Mouse (Mus musculus) olfactory bulb, adult 2 months (tissue): ENCODE results near the gene 4930486L24Rik. TPM values are rescaled to one million over a fixed set of nuclear protein-coding genes. Genes with fewer than 3 reads are reported as not detected.
"Not testable (repeated sequence)": the region's sequence is repeated elsewhere in the genome, so short reads cannot be mapped to it uniquely, and the experiment has no call there.

Source experiments
- H3K27ac ChIP-seq: fragments of 200-500 bp; 2 replicates; pipeline ENCODE4 v1.5.1; 2012; ENCODE audit warnings: low read depth, low read length; ENCODE audit not compliant: insufficient read depth
- H3K4me1 ChIP-seq: fragments of 200-500 bp; 2 replicates; pipeline ENCODE4 v1.6.1; 2012; ENCODE audit warnings: low read length; ENCODE audit not compliant: control insufficient read depth, insufficient read depth
- H3K4me3 ChIP-seq: fragments of 200-500 bp; 2 replicates; pipeline ENCODE4 v1.5.1; 2012; ENCODE audit warnings: mild to moderate bottlenecking, low read depth, low read length, moderate library complexity; ENCODE audit not compliant: insufficient read depth
- CTCF ChIP-seq: fragments of 200-500 bp; IDR thresholded peaks from 2 replicates; pipeline ENCODE4 v1.5.1; 2012; ENCODE audit warnings: low read depth, mild to moderate bottlenecking, low read length, moderate library complexity; ENCODE audit not compliant: insufficient read depth
- POLR2A ChIP-seq: fragments of 200-500 bp; IDR thresholded peaks from 2 replicates; pipeline ENCODE4 v1.6.1; 2012; ENCODE audit warnings: mild to moderate bottlenecking, low read depth, low read length, moderate library complexity; ENCODE audit not compliant: insufficient read depth
- WGBS: fragments of 180-500 bp; shearing (Covaris S2); methylation state at CpG from one replicate; pipeline ENCODE4 v1.1.7; 2018; 5-methylcytosine and 5-hydroxymethylcytosine counted together
- polyA plus RNA-seq: library from polyadenylated mRNA; stranded (reverse); fragments of >200 nt; gene quantifications from 2 replicates; pipeline ENCODE4 v1.2.4, GENCODE M21; 2012; ENCODE audit warnings: low replicate concordance; ENCODE audit not compliant: missing spikeins, insufficient read depth, insufficient read length

Gene 4930486L24Rik
- not detected in 2 replicates for polyA plus RNA-seq

GRCm38 (mm10) chr13:60864281-60864680 lies at the start of gene 4930486L24Rik:
4930486L24Rik (minus strand) TSS chr13:60864475.
- Histone ChIP-seq H3K27ac (no peak within 1 kb of the TSS), H3K4me1 (no peaks in the 10 kb centered on the region), H3K4me3 (no peak within 1 kb of the TSS)
- TF ChIP-seq POLR2A (no peak), CTCF (no peak)
- WGBS: 68% methylated on average over 1 of the region's 1 CpGs

GRCm38 (mm10) chr13:60904780-60905179 lies 40.5 kb upstream of the 4930486L24Rik start, which contains the start of gene Tpbpb:
Tpbpb (minus strand) TSS chr13:60904880.
- not testable (repeated sequence) for H3K4me1 ChIP-seq, H3K27ac ChIP-seq, H3K4me3 ChIP-seq
- 88% methylated on average over 2 of the region's 2 CpGs for WGBS

GRCm38 (mm10) chr13:60897328-60897727 lies 33.1 kb upstream of the 4930486L24Rik start, which contains the start of gene Ctla2b:
Ctla2b (minus strand) TSS chr13:60897447.
- no peaks in the 10 kb centered on the region for H3K4me1 ChIP-seq
- TF ChIP-seq CTCF (no peak), POLR2A (no peak)
- no peak within 1 kb of the TSS for H3K4me3 ChIP-seq
- H3K27ac ChIP-seq: no peak within 1 kb of the TSS
- 86% methylated on average over 3 of the region's 3 CpGs for WGBS

GRCm38 (mm10) chr13:60896794-60897193 lies 32.5 kb upstream of the 4930486L24Rik start, which contains the start of gene Gm49392:
Gm49392 (minus strand) TSS chr13:60896894.
- not testable (repeated sequence) for H3K4me1 ChIP-seq, H3K4me3 ChIP-seq, H3K27ac ChIP-seq
- 82% methylated on average over 8 of the region's 8 CpGs for WGBS

- Histone ChIP-seq H3K4me1 (no peaks in the 10 kb centered on the region), H3K27ac (no peak overlapping the region), H3K4me3 (no peak overlapping the region)
- no peak for TF ChIP-seq CTCF
- TF ChIP-seq POLR2A: no peak
Observed at GRCm38 (mm10) chr13:60895406-60896160, 31.3 kb upstream of the 4930486L24Rik start.

- no peak overlapping the region for H3K4me3 ChIP-seq
- no peaks in the 10 kb centered on the region for H3K4me1 ChIP-seq
- H3K27ac ChIP-seq: no peak overlapping the region
- 92% methylated on average over 1 of the region's 1 CpGs for WGBS
- TF ChIP-seq POLR2A (no peak), CTCF (no peak)
Observed at GRCm38 (mm10) chr13:60892301-60892700, 28.0 kb upstream of the 4930486L24Rik start.

GRCm38 (mm10) chr13:60848241-60849120 lies 15.8 kb downstream of the 4930486L24Rik start:
- Histone ChIP-seq H3K4me3 (no peak overlapping the region), H3K4me1 (no peaks in the 10 kb centered on the region), H3K27ac (no peak overlapping the region)
- WGBS: 81% methylated on average over 4 of the region's 4 CpGs
- TF ChIP-seq CTCF: no peak
- TF ChIP-seq POLR2A: no peak

GRCm38 (mm10) chr13:60843153-60843552 lies 21.1 kb downstream of the 4930486L24Rik start:
- no peak overlapping the region for H3K4me3 ChIP-seq
- no peak overlapping the region for H3K27ac ChIP-seq
- TF ChIP-seq POLR2A (no peak), CTCF (no peak)
- no peaks in the 10 kb centered on the region for H3K4me1 ChIP-seq
- WGBS: 74% methylated on average over 8 of the region's 8 CpGs

GRCm38 (mm10) chr13:60842703-60843102 lies 21.6 kb downstream of the 4930486L24Rik start:
- WGBS: 75% methylated on average over 6 of the region's 6 CpGs
- TF ChIP-seq CTCF: no peak
- TF ChIP-seq POLR2A: no peak
- Histone ChIP-seq H3K4me1 (no peaks in the 10 kb centered on the region), H3K4me3 (no peak overlapping the region), H3K27ac (no peak overlapping the region)
